Mouse (Mus musculus): Measurements from ENCODE around the gene Rhox7a. TPM values are rescaled to one million over a fixed set of nuclear protein-coding genes. Genes with fewer than 3 reads are reported as not detected.
"Not testable (repeated sequence)": the region's sequence is repeated elsewhere in the genome, so short reads cannot be mapped to it uniquely, and the experiment has no call there.

Gene Rhox7a
- not detected in 2 replicates for polyA plus RNA-seq (2014; fragmentation: Nextera tagmentation; extraction: Ambion mirVana)

- H3K4me1 ChIP-seq (ENCODE audit: control insufficient read depth, insufficient read depth, low read length); ATAC-seq (replicated peaks; ENCODE audit: insufficient number of reproducible peaks, low FRiP score, low TSS enrichment); H3K9me3 ChIP-seq (replicated peaks; ENCODE audit: control insufficient read depth, low read length); H3K27ac ChIP-seq (ENCODE audit: low read depth, low read length); H3K4me2 ChIP-seq; H3K9ac ChIP-seq (ENCODE audit: low read depth, low read length); H3K4me3 ChIP-seq (ENCODE audit: low read depth, low read length); H3K36me3 ChIP-seq (ENCODE audit: control insufficient read depth, insufficient read depth, low read length); H3K27me3 ChIP-seq (ENCODE audit: control insufficient read depth, insufficient read depth, low read length): not testable (repeated sequence)
- 64% methylated on average over 8 of the region's 8 CpGs for WGBS (ENCODE audit: insufficient replicate concordance)
Observed at GRCm38 (mm10) chrX:37831386-37831785, at the start of gene Rhox7a. Rhox7a (plus strand) TSS chrX:37831686.

GRCm38 (mm10) chrX:37807286-37808080, 24.0 kb upstream of the Rhox7a start:
- H3K4me2 ChIP-seq = no peak overlapping the region
- no peaks in the 10 kb centered on the region for H3K27me3 ChIP-seq (ENCODE audit: control insufficient read depth, insufficient read depth, low read length)
- H3K9ac ChIP-seq (ENCODE audit: low read depth, low read length) = no peak overlapping the region
- 74% methylated on average over 15 of the region's 15 CpGs for WGBS (ENCODE audit: insufficient replicate concordance)
- no peaks in the 10 kb centered on the region for H3K36me3 ChIP-seq (ENCODE audit: control insufficient read depth, insufficient read depth, low read length)
- no peaks in the 10 kb centered on the region for H3K9me3 ChIP-seq (replicated peaks; ENCODE audit: control insufficient read depth, low read length)
- no peaks in the 10 kb centered on the region for H3K4me1 ChIP-seq (ENCODE audit: control insufficient read depth, insufficient read depth, low read length)
- no peak overlapping the region for H3K4me3 ChIP-seq (ENCODE audit: low read depth, low read length)
- no peak for ATAC-seq (replicated peaks; ENCODE audit: insufficient number of reproducible peaks, low FRiP score, low TSS enrichment)
- no peak overlapping the region for H3K27ac ChIP-seq (ENCODE audit: low read depth, low read length)

- Histone ChIP-seq H3K27ac (ENCODE audit: low read depth, low read length) (no peak overlapping the region), H3K27me3 (ENCODE audit: control insufficient read depth, insufficient read depth, low read length) (no peaks in the 10 kb centered on the region), H3K9me3 (replicated peaks; ENCODE audit: control insufficient read depth, low read length) (no peaks in the 10 kb centered on the region), H3K4me3 (ENCODE audit: low read depth, low read length) (no peak overlapping the region), H3K9ac (ENCODE audit: low read depth, low read length) (no peak overlapping the region), H3K4me1 (ENCODE audit: control insufficient read depth, insufficient read depth, low read length) (no peaks in the 10 kb centered on the region), H3K36me3 (ENCODE audit: control insufficient read depth, insufficient read depth, low read length) (no peaks in the 10 kb centered on the region), H3K4me2 (no peak overlapping the region)
- 78% methylated on average over 2 of the region's 2 CpGs for WGBS (ENCODE audit: insufficient replicate concordance)
- ATAC-seq (replicated peaks; ENCODE audit: insufficient number of reproducible peaks, low FRiP score, low TSS enrichment) = no peak
Observed at GRCm38 (mm10) chrX:37809396-37809795, 22.1 kb upstream of the Rhox7a start.

- H3K4me3 ChIP-seq (ENCODE audit: low read depth, low read length) = no peak overlapping the region
- 30% methylated on average over 5 of the region's 5 CpGs for WGBS (ENCODE audit: insufficient replicate concordance)
- H3K4me2 ChIP-seq = no peak overlapping the region
- no peak overlapping the region for H3K9ac ChIP-seq (ENCODE audit: low read depth, low read length)
- H3K4me1 ChIP-seq (ENCODE audit: control insufficient read depth, insufficient read depth, low read length) = no peaks in the 10 kb centered on the region
- ATAC-seq (replicated peaks; ENCODE audit: insufficient number of reproducible peaks, low FRiP score, low TSS enrichment) = no peak
- no peaks in the 10 kb centered on the region for H3K27me3 ChIP-seq (ENCODE audit: control insufficient read depth, insufficient read depth, low read length)
- H3K27ac ChIP-seq (ENCODE audit: low read depth, low read length) = no peak overlapping the region
- H3K9me3 ChIP-seq (replicated peaks; ENCODE audit: control insufficient read depth, low read length) = no peaks in the 10 kb centered on the region
- H3K36me3 ChIP-seq (ENCODE audit: control insufficient read depth, insufficient read depth, low read length) = no peaks in the 10 kb centered on the region
Observed at GRCm38 (mm10) chrX:37811179-37811578, 20.3 kb upstream of the Rhox7a start.

GRCm38 (mm10) chrX:37815665-37816064, 15.8 kb upstream of the Rhox7a start:
- Histone ChIP-seq H3K4me3 (ENCODE audit: low read depth, low read length) (no peak overlapping the region), H3K4me1 (ENCODE audit: control insufficient read depth, insufficient read depth, low read length) (no peaks in the 10 kb centered on the region), H3K27me3 (ENCODE audit: control insufficient read depth, insufficient read depth, low read length) (no peaks in the 10 kb centered on the region), H3K36me3 (ENCODE audit: control insufficient read depth, insufficient read depth, low read length) (no peaks in the 10 kb centered on the region), H3K9ac (ENCODE audit: low read depth, low read length) (no peak overlapping the region), H3K9me3 (replicated peaks; ENCODE audit: control insufficient read depth, low read length) (no peaks in the 10 kb centered on the region), H3K4me2 (no peak overlapping the region), H3K27ac (ENCODE audit: low read depth, low read length) (no peak overlapping the region)
- 63% methylated on average over 10 of the region's 10 CpGs for WGBS (ENCODE audit: insufficient replicate concordance)
- ATAC-seq (replicated peaks; ENCODE audit: insufficient number of reproducible peaks, low FRiP score, low TSS enrichment) = no peak

GRCm38 (mm10) chrX:37826610-37827009, 4.9 kb upstream of the Rhox7a start, which contains the start of gene Rhox6:
Rhox6 (plus strand) TSS chrX:37826910.
- not testable (repeated sequence) for H3K4me3 ChIP-seq (ENCODE audit: low read depth, low read length); H3K4me1 ChIP-seq (ENCODE audit: control insufficient read depth, insufficient read depth, low read length); ATAC-seq (replicated peaks; ENCODE audit: insufficient number of reproducible peaks, low FRiP score, low TSS enrichment); H3K9me3 ChIP-seq (replicated peaks; ENCODE audit: control insufficient read depth, low read length); H3K9ac ChIP-seq (ENCODE audit: low read depth, low read length); H3K27ac ChIP-seq (ENCODE audit: low read depth, low read length); H3K27me3 ChIP-seq (ENCODE audit: control insufficient read depth, insufficient read depth, low read length); H3K36me3 ChIP-seq (ENCODE audit: control insufficient read depth, insufficient read depth, low read length); H3K4me2 ChIP-seq
- WGBS (ENCODE audit: insufficient replicate concordance) = 80% methylated on average over 4 of the region's 12 CpGs

GRCm38 (mm10) chrX:37871641-37872040, 40.2 kb downstream of the Rhox7a start:
- H3K4me3 ChIP-seq (ENCODE audit: low read depth, low read length) = no peak overlapping the region
- no peaks in the 10 kb centered on the region for H3K9me3 ChIP-seq (replicated peaks; ENCODE audit: control insufficient read depth, low read length)
- 89% methylated on average over 2 of the region's 2 CpGs for WGBS (ENCODE audit: insufficient replicate concordance)
- no peaks in the 10 kb centered on the region for H3K27me3 ChIP-seq (ENCODE audit: control insufficient read depth, insufficient read depth, low read length)
- H3K4me2 ChIP-seq = no peak overlapping the region
- no peak overlapping the region for H3K9ac ChIP-seq (ENCODE audit: low read depth, low read length)
- H3K4me1 ChIP-seq (ENCODE audit: control insufficient read depth, insufficient read depth, low read length) = no peaks in the 10 kb centered on the region
- no peak for ATAC-seq (replicated peaks; ENCODE audit: insufficient number of reproducible peaks, low FRiP score, low TSS enrichment)
- no peaks in the 10 kb centered on the region for H3K36me3 ChIP-seq (ENCODE audit: control insufficient read depth, insufficient read depth, low read length)
- no peak overlapping the region for H3K27ac ChIP-seq (ENCODE audit: low read depth, low read length)

- 62% methylated on average over 4 of the region's 4 CpGs for WGBS (ENCODE audit: insufficient replicate concordance)
- Histone ChIP-seq H3K27ac (ENCODE audit: low read depth, low read length) (no peak within 1 kb of the TSS), H3K4me1 (ENCODE audit: control insufficient read depth, insufficient read depth, low read length) (no peaks in the 10 kb centered on the region), H3K36me3 (ENCODE audit: control insufficient read depth, insufficient read depth, low read length) (no peaks in the 10 kb centered on the region), H3K27me3 (ENCODE audit: control insufficient read depth, insufficient read depth, low read length) (no peaks in the 10 kb centered on the region), H3K4me3 (ENCODE audit: low read depth, low read length) (no peak within 1 kb of the TSS), H3K9me3 (replicated peaks; ENCODE audit: control insufficient read depth, low read length) (no peaks in the 10 kb centered on the region), H3K4me2 (no peak within 1 kb of the TSS), H3K9ac (ENCODE audit: low read depth, low read length) (no peak within 1 kb of the TSS)
- no peak for ATAC-seq (replicated peaks; ENCODE audit: insufficient number of reproducible peaks, low FRiP score, low TSS enrichment)
Observed at GRCm38 (mm10) chrX:37878844-37879243, 47.4 kb downstream of the Rhox7a start, which contains the start of gene Rhox8. Rhox8 (minus strand) TSS chrX:37878944.

Data from heart, embryonic 11.5 days (tissue).